Mouse (Mus musculus): ENCODE results near the gene Rapgef4.
"Not testable (repeated sequence)": the region's sequence is repeated elsewhere in the genome, so short reads cannot be mapped to it uniquely, and the experiment has no call there.

The Rapgef4 gene

GRCm38 (mm10) chr2:72122410-72123223, 141.6 kb downstream of the Rapgef4 start:
- Histone ChIP-seq H3K27me3 (ENCODE audit: control insufficient read depth, insufficient read depth, low read length, poor library complexity, severe bottlenecking) (no peaks in the 10 kb centered on the region), H3K36me3 (ENCODE audit: control insufficient read depth, insufficient read depth, low read length, poor library complexity, severe bottlenecking) (no peaks in the 10 kb centered on the region)
- no peak for DNase-seq (ENCODE audit: low read depth, low spot score)

- Histone ChIP-seq H3K36me3 (ENCODE audit: control insufficient read depth, insufficient read depth, low read length, poor library complexity, severe bottlenecking) (no peaks in the 10 kb centered on the region), H3K27me3 (ENCODE audit: control insufficient read depth, insufficient read depth, low read length, poor library complexity, severe bottlenecking) (no peaks in the 10 kb centered on the region; the same call in 1 of the 2 replicates)
- no peak for DNase-seq (ENCODE audit: low read depth, low spot score)
Measured at GRCm38 (mm10) chr2:72123851-72124250, 142.8 kb downstream of the Rapgef4 start.

- H3K27me3 ChIP-seq (ENCODE audit: control insufficient read depth, insufficient read depth, low read length, poor library complexity, severe bottlenecking): no peaks in the 10 kb centered on the region; the same call in 1 of the 2 replicates
- no peak for DNase-seq (ENCODE audit: low read depth, low spot score)
- H3K36me3 ChIP-seq (ENCODE audit: control insufficient read depth, insufficient read depth, low read length, poor library complexity, severe bottlenecking): no peaks in the 10 kb centered on the region
Measured at GRCm38 (mm10) chr2:72125786-72126185, 144.7 kb downstream of the Rapgef4 start.

GRCm38 (mm10) chr2:72126411-72126810, 145.4 kb downstream of the Rapgef4 start:
- H3K36me3 ChIP-seq (ENCODE audit: control insufficient read depth, insufficient read depth, low read length, poor library complexity, severe bottlenecking): no peaks in the 10 kb centered on the region
- H3K27me3 ChIP-seq (ENCODE audit: control insufficient read depth, insufficient read depth, low read length, poor library complexity, severe bottlenecking): no peaks in the 10 kb centered on the region; the same call in 1 of the 2 replicates
- DNase-seq (ENCODE audit: low read depth, low spot score): no peak

- no peak for DNase-seq (ENCODE audit: low read depth, low spot score)
- H3K27me3 ChIP-seq (ENCODE audit: control insufficient read depth, insufficient read depth, low read length, poor library complexity, severe bottlenecking): no peaks in the 10 kb centered on the region; the same call in 1 of the 2 replicates
- H3K36me3 ChIP-seq (ENCODE audit: control insufficient read depth, insufficient read depth, low read length, poor library complexity, severe bottlenecking): no peaks in the 10 kb centered on the region
Measured at GRCm38 (mm10) chr2:72129612-72130311, 148.7 kb downstream of the Rapgef4 start.

GRCm38 (mm10) chr2:72132222-72132621, 151.2 kb downstream of the Rapgef4 start:
- no peaks in the 10 kb centered on the region; the same call in 1 of the 2 replicates for H3K27me3 ChIP-seq (ENCODE audit: control insufficient read depth, insufficient read depth, low read length, poor library complexity, severe bottlenecking)

GRCm38 (mm10) chr2:72136045-72136444, 155.0 kb downstream of the Rapgef4 start:
- peak; percentile 5 for DNase-seq (ENCODE audit: low read depth, low spot score)
- Histone ChIP-seq H3K27me3 (ENCODE audit: control insufficient read depth, insufficient read depth, low read length, poor library complexity, severe bottlenecking) (no peaks in the 10 kb centered on the region), H3K36me3 (ENCODE audit: control insufficient read depth, insufficient read depth, low read length, poor library complexity, severe bottlenecking) (no peaks in the 10 kb centered on the region)

More at GRCm38 (mm10) chr2:72132222-72132621, 151.2 kb downstream of the Rapgef4 start:
- no peaks in the 10 kb centered on the region for H3K36me3 ChIP-seq (ENCODE audit: control insufficient read depth, insufficient read depth, low read length, poor library complexity, severe bottlenecking)
- no peak for DNase-seq (ENCODE audit: low read depth, low spot score)

GRCm38 (mm10) chr2:72136486-72137264, 155.6 kb downstream of the Rapgef4 start:
- DNase-seq (ENCODE audit: low read depth, low spot score): peak; percentile 51
- H3K27me3 ChIP-seq (ENCODE audit: control insufficient read depth, insufficient read depth, low read length, poor library complexity, severe bottlenecking): no peaks in the 10 kb centered on the region
- H3K36me3 ChIP-seq (ENCODE audit: control insufficient read depth, insufficient read depth, low read length, poor library complexity, severe bottlenecking): no peaks in the 10 kb centered on the region

GRCm38 (mm10) chr2:72139863-72140845, 159.1 kb downstream of the Rapgef4 start:
- DNase-seq (ENCODE audit: low read depth, low spot score): peak; percentile 59

GRCm38 (mm10) chr2:72141091-72141490, 160.1 kb downstream of the Rapgef4 start:
- no peaks in the 10 kb centered on the region for H3K27me3 ChIP-seq (ENCODE audit: control insufficient read depth, insufficient read depth, low read length, poor library complexity, severe bottlenecking)
- DNase-seq (ENCODE audit: low read depth, low spot score): peak; percentile 35
- H3K36me3 ChIP-seq (ENCODE audit: control insufficient read depth, insufficient read depth, low read length, poor library complexity, severe bottlenecking): no peaks in the 10 kb centered on the region

More at GRCm38 (mm10) chr2:72139863-72140845, 159.1 kb downstream of the Rapgef4 start:
- Histone ChIP-seq H3K36me3 (ENCODE audit: control insufficient read depth, insufficient read depth, low read length, poor library complexity, severe bottlenecking) (no peaks in the 10 kb centered on the region), H3K27me3 (ENCODE audit: control insufficient read depth, insufficient read depth, low read length, poor library complexity, severe bottlenecking) (no peaks in the 10 kb centered on the region)

- not testable (repeated sequence) for H3K27me3 ChIP-seq (ENCODE audit: control insufficient read depth, insufficient read depth, low read length, poor library complexity, severe bottlenecking); DNase-seq (ENCODE audit: low read depth, low spot score); H3K36me3 ChIP-seq (ENCODE audit: control insufficient read depth, insufficient read depth, low read length, poor library complexity, severe bottlenecking)
Measured at GRCm38 (mm10) chr2:72141732-72142131, 160.7 kb downstream of the Rapgef4 start.

GRCm38 (mm10) chr2:72143413-72143812, 162.4 kb downstream of the Rapgef4 start:
- Histone ChIP-seq H3K36me3 (ENCODE audit: control insufficient read depth, insufficient read depth, low read length, poor library complexity, severe bottlenecking) (no peaks in the 10 kb centered on the region), H3K27me3 (ENCODE audit: control insufficient read depth, insufficient read depth, low read length, poor library complexity, severe bottlenecking) (no peaks in the 10 kb centered on the region)
- no peak for DNase-seq (ENCODE audit: low read depth, low spot score)

GRCm38 (mm10) chr2:72144576-72145200, 163.6 kb downstream of the Rapgef4 start:
- Histone ChIP-seq H3K36me3 (ENCODE audit: control insufficient read depth, insufficient read depth, low read length, poor library complexity, severe bottlenecking) (no peaks in the 10 kb centered on the region), H3K27me3 (ENCODE audit: control insufficient read depth, insufficient read depth, low read length, poor library complexity, severe bottlenecking) (no peaks in the 10 kb centered on the region)
- DNase-seq (ENCODE audit: low read depth, low spot score): peak; percentile 22

Data from splenic B cell, adult 2 months (primary cell).